9 mouse cellular contexts compared by ENCODE assay signal in the genomic region with DNA sequence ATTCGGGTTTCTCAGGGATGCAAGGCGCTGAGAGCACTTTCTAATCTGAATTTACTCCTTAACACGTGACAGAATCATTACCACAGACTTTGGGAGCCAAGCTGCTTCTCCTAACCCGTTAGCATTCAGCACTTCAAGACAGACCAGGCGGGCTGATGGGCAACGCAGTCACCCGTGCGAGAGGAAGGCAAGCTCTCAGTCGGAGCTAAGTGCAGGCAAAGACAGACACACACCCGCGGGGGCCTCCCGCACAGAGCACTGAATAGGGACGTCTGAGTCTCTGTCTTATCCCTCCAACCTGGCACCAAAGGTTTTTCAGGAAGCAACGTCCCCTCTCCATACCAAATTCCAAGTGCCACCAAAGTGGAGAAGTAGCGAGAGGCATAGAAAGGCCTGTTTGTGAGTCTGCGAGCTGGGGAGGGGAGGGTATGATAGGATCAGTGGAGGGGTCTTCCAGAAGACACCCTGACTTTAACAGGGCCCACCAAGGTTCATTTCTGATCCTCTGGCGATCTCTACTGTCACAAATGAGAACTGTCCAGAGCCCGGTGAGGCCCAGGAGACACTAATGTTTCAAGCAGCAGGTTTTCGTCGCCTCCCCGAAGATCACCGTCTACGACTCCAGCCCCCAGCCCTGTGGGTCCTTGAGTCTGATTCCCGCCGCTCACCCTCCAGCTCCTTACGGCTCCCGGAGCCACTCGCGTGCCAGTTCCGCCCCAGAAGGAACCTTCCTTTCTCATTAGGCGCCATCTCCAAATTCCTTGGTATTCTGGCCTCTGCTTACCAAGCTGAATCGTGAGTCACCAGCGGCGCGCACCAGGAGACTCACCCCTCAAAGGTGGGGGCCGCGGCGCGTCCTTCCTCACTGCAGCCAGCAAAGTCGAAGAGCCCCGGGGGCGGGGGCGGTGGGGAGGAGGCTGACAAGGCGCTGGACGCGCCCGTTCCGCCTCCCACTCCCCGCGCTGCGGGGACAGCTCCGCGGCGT. TPM values are rescaled to one million over a fixed set of nuclear protein-coding genes. Genes with fewer than 3 reads are reported as not detected.
DNase-seq lines count a peak whose midpoint lies in the region; ATAC-seq and TF ChIP-seq lines count a peak whose summit lies in the region.
"Had no signal": no experiment of that assay in that cellular context is flagged by ENCODE, and none has a peak within 500 bp of the region (broad histone marks: within the 10 kb centered on the region; RNA-seq: fewer than 3 reads in every experiment).

Nkx2-2 (minus strand) TSS at position 973 of the 985 bp plus-strand sequence.

- no peak within 1 kb of the TSS for H3K27ac ChIP-seq in lung, embryonic 14.5 days (ENCODE audit: low read depth)
- H3K27ac ChIP-seq in embryonic facial prominence, embryonic 13.5 days: no peak within 1 kb of the TSS
- H3K27ac ChIP-seq in intestine, embryonic 14.5 days (ENCODE audit: low read depth): no peak within 1 kb of the TSS
- no peak within 1 kb of the TSS for H3K27ac ChIP-seq in neural tube, embryonic 14.5 days (ENCODE audit: low read depth, low read length)

- peaks cover 90% of the 10 kb centered on the region for H3K27me3 ChIP-seq in lung, embryonic 14.5 days (ENCODE audit: insufficient read depth, low read length)
- peaks cover 96% of the 10 kb centered on the region for H3K27me3 ChIP-seq in embryonic facial prominence, embryonic 13.5 days
- H3K27me3 ChIP-seq in intestine, embryonic 14.5 days (replicated peaks; ENCODE audit: control insufficient read depth, insufficient read depth, low read length): peaks cover 94% of the 10 kb centered on the region
- H3K27me3 ChIP-seq in neural tube, embryonic 14.5 days (ENCODE audit: control insufficient read depth, insufficient read depth, low read length): peaks cover 80% of the 10 kb centered on the region

- peak within 1 kb of the TSS; percentile 60 for H3K4me2 ChIP-seq in lung, embryonic 14.5 days
- peak within 1 kb of the TSS; percentile 76 for H3K4me2 ChIP-seq in embryonic facial prominence, embryonic 13.5 days
- peak within 1 kb of the TSS; percentile 56 for H3K4me2 ChIP-seq in intestine, embryonic 14.5 days (ENCODE audit: low read length)
- H3K4me2 ChIP-seq in neural tube, embryonic 14.5 days (ENCODE audit: low read depth, low read length): peak within 1 kb of the TSS; percentile 46

- no peaks in the 10 kb centered on the region for H3K36me3 ChIP-seq in lung, embryonic 14.5 days (ENCODE audit: insufficient read depth)
- H3K36me3 ChIP-seq in embryonic facial prominence, embryonic 13.5 days: no peaks in the 10 kb centered on the region
- no peaks in the 10 kb centered on the region for H3K36me3 ChIP-seq in intestine, embryonic 14.5 days (ENCODE audit: control insufficient read depth, insufficient read depth, low read length)
- no peaks in the 10 kb centered on the region for H3K36me3 ChIP-seq in neural tube, embryonic 14.5 days (ENCODE audit: control insufficient read depth, insufficient read depth, low read length)

- no peak within 1 kb of the TSS; the same call in 1 of the 2 replicates for H3K9ac ChIP-seq in lung, embryonic 14.5 days
- H3K9ac ChIP-seq in embryonic facial prominence, embryonic 13.5 days: peak within 1 kb of the TSS; percentile 40
- H3K9ac ChIP-seq in intestine, embryonic 14.5 days (ENCODE audit: low read length): no peak within 1 kb of the TSS
- H3K9ac ChIP-seq in neural tube, embryonic 14.5 days (replicated peaks; ENCODE audit: low read depth, low read length): peak within 1 kb of the TSS; percentile 41

- peak; percentile 46 for DNase-seq in lung, embryonic 14.5 days
- no peak for DNase-seq in lung, postnatal 36 days
- DNase-seq in intestine, embryonic 14.5 days (ENCODE audit: low spot score): peak; percentile 71
- no peak for DNase-seq in layer of hippocampus, postnatal 25 days (ENCODE audit: extremely low spot score in 1 of 2, low spot score in 1 of 2)
- DNase-seq in gastrocnemius, postnatal 10 days: no peak

- H3K4me3 ChIP-seq in lung, embryonic 14.5 days (ENCODE audit: low read depth, low read length): peak within 1 kb of the TSS; percentile 32
- H3K4me3 ChIP-seq in embryonic facial prominence, embryonic 13.5 days: peak within 1 kb of the TSS; percentile 43
- peak within 1 kb of the TSS; percentile 26 for H3K4me3 ChIP-seq in intestine, embryonic 14.5 days (ENCODE audit: low read depth, low read length)
- peak within 1 kb of the TSS; percentile 22 for H3K4me3 ChIP-seq in neural tube, embryonic 14.5 days (ENCODE audit: low read depth, low read length)

- no peak for TF ChIP-seq CTCF in lung, embryonic 14.5 days (IDR thresholded peaks at IDR 0.05; ENCODE audit: low read depth)

- no peaks in the 10 kb centered on the region for H3K9me3 ChIP-seq in lung, embryonic 14.5 days (ENCODE audit: low read depth, low read length)
- no peaks in the 10 kb centered on the region for H3K9me3 ChIP-seq in embryonic facial prominence, embryonic 13.5 days
- H3K9me3 ChIP-seq in intestine, embryonic 14.5 days (ENCODE audit: control insufficient read depth, low read length): no peaks in the 10 kb centered on the region
- no peaks in the 10 kb centered on the region for H3K9me3 ChIP-seq in neural tube, embryonic 14.5 days (ENCODE audit: control insufficient read depth, low read length)

- WGBS in lung, embryonic 14.5 days: under 1% methylated on average over 54 of the region's 54 CpGs
- 0% methylated on average over 54 of the region's 54 CpGs for WGBS in embryonic facial prominence, embryonic 13.5 days
- WGBS in intestine, embryonic 14.5 days: under 1% methylated on average over 46 of the region's 54 CpGs
- under 1% methylated on average over 49 of the region's 54 CpGs for WGBS in neural tube, embryonic 14.5 days

- H3K4me1 ChIP-seq in lung, embryonic 14.5 days (ENCODE audit: insufficient read depth): no peaks in the 10 kb centered on the region
- H3K4me1 ChIP-seq in embryonic facial prominence, embryonic 13.5 days: peaks cover 22% of the 10 kb centered on the region
- H3K4me1 ChIP-seq in intestine, embryonic 14.5 days (replicated peaks; ENCODE audit: control insufficient read depth, insufficient read depth, low read length): peaks cover 13% of the 10 kb centered on the region
- peaks cover 9% of the 10 kb centered on the region for H3K4me1 ChIP-seq in neural tube, embryonic 14.5 days (ENCODE audit: control insufficient read depth, insufficient read depth, low read length)

- peak; percentile 18; the same call in 1 of the 2 replicates for ATAC-seq in lung, embryonic 14.5 days (ENCODE audit: insufficient read depth)
- no peak; the same call in 1 of the 2 replicates for ATAC-seq in embryonic facial prominence, embryonic 13.5 days (ENCODE audit: insufficient number of reproducible peaks, insufficient read depth, low FRiP score, low TSS enrichment, low read depth)
- ATAC-seq in intestine, embryonic 14.5 days (replicated peaks; ENCODE audit: low FRiP score, low TSS enrichment, low read depth): peak; percentile 56
- peak; percentile 48 for ATAC-seq in neural tube, embryonic 14.5 days (ENCODE audit: low read depth)
- no peak for ATAC-seq in monocyte, adult 5-6 weeks (replicated peaks; ENCODE audit: insufficient number of reproducible peaks, low FRiP score, low TSS enrichment, poor library complexity, severe bottlenecking)

RNA-seq across cellular contexts. Expression of gene Nkx2-2, which starts in this region (rescaled TPM):
- not detected in 2 replicates for polyA plus RNA-seq in lung, embryonic 14.5 days (2014; fragmentation: Nextera tagmentation; extraction: Ambion mirVana)
- polyA plus RNA-seq in embryonic facial prominence, embryonic 13.5 days (2015; fragmentation: Nextera tagmentation; extraction: Ambion mirVana): not detected in 2 replicates
- 1.7 and 2.9 TPM in 2 replicates for polyA plus RNA-seq in intestine, embryonic 14.5 days (2014; fragmentation: Nextera tagmentation; extraction: Ambion mirVana)
- polyA plus RNA-seq in neural tube, embryonic 14.5 days (2014; fragmentation: Nextera tagmentation; extraction: Ambion mirVana): 6.5 and 8.4 TPM in 2 replicates
- not detected in 3 replicates for total RNA-seq in monocyte, adult 5-6 weeks (2017)
- 1 to 10 TPM; 8.9 to 9.5 TPM for total RNA-seq in layer of hippocampus, postnatal 25 days (2021)
- under 1 TPM; 0.16 to 0.21 TPM for total RNA-seq in gastrocnemius, postnatal 10 days (2021)
- total RNA-seq: neutrophil, adult 5-6 weeks had no signal

Comparison
In these comparisons a context has a peak if more than half of its experiments do, and no peak if none do; other contexts are left out.
1. Peak in DNase-seq, ATAC-seq, H3K4me3 ChIP-seq and H3K4me2 ChIP-seq in lung, embryonic 14.5 days; RNA of the gene not detected or under 1 TPM.
2. ATAC-seq: peak in intestine, embryonic 14.5 days (single experiment) and neural tube, embryonic 14.5 days (single experiment); none in embryonic facial prominence, embryonic 13.5 days (single experiment) and monocyte, adult 5-6 weeks (single experiment).
3. H3K9ac ChIP-seq: peak in embryonic facial prominence, embryonic 13.5 days (single experiment) and neural tube, embryonic 14.5 days (single experiment); none in lung, embryonic 14.5 days (single experiment) and intestine, embryonic 14.5 days (single experiment).
4. Peak in every context shown above with its lines, with median percentiles within 50 percentile points of each other: H3K4me2 ChIP-seq and H3K4me3 ChIP-seq.